Mouse (Mus musculus): ENCODE data around the gene Btc.

DNA sequence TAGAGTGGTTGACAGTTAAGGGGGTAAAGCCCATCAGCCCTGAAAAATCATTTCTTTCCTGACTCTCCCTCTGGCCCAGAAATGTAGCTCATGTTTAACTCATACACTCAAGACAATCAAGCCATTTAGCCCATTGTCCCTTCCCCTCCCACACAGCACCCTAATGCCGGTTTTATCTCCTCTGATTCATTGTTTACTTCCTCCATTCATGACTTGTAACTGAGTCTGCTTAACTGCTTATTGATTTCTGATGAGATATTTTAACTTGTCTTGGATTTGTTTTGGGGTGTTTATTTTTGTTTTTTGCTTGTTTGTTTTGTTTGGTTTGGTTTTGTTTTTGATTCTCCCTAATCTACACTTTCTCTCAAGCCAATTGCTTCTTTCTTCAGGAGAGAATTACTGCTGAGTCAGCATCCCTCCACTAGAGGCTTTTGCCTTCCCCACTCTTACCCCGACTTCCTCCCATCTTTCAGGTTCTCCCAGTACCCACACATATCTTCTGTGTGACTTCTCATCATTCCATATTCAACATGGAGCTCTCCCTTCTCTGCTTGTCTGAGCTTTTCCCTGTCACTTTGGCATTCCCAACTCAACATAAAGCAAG, 2.2 kb downstream of the Btc start:
- TF ChIP-seq TAL1 (IDR thresholded peaks at IDR 0.05; ENCODE audit: low read length), result no peak
- TF ChIP-seq ZKSCAN1 (IDR thresholded peaks at IDR 0.05; ENCODE audit: low read depth, low read length), result no peak
- no peak for TF ChIP-seq USF1 (IDR thresholded peaks at IDR 0.05; ENCODE audit: low read depth, low read length)
- no peak for TF ChIP-seq CTCF (IDR thresholded peaks at IDR 0.05 in 2 of 3, conservative IDR thresholded peaks at IDR 0.05 in 1 of 3; ENCODE audit: control insufficient read depth in 1 of 3, insufficient read depth in 1 of 3, low read depth in 2 of 3, low read length in 3 of 3, poor library complexity in 1 of 3, severe bottlenecking in 1 of 3)
- TF ChIP-seq POLR2A (IDR thresholded peaks at IDR 0.05; ENCODE audit: control insufficient read depth in 1 of 2, insufficient read depth in 1 of 2, low read depth in 1 of 2, low read length in 2 of 2, poor library complexity in 1 of 2), result no peak
- no peak for TF ChIP-seq SIN3A (IDR thresholded peaks at IDR 0.05; ENCODE audit: low read length)
- no peak for TF ChIP-seq POLR2AphosphoS2 (IDR thresholded peaks at IDR 0.05; ENCODE audit: low read length)
- no peak for TF ChIP-seq E2F4 (IDR thresholded peaks at IDR 0.05; ENCODE audit: borderline replicate concordance, low read depth, low read length)
- TF ChIP-seq MEF2A (IDR thresholded peaks at IDR 0.05; ENCODE audit: extremely low read depth, insufficient replicate concordance, low read depth, low read length, poor library complexity, severe bottlenecking), result no peak
